Mouse (Mus musculus): ENCODE measurements around the gene Ankrd65. TPM values are rescaled to one million over a fixed set of nuclear protein-coding genes. Genes with fewer than 3 reads are reported as not detected.

Ankrd65 gene
- polyA plus RNA-seq, 1 experiment from 2014 or later = 0.43 TPM

GRCm38 (mm10) chr4:155843231-155843630 lies 53.0 kb downstream of the Ankrd65 start:
- Histone ChIP-seq H3K4me3 (ENCODE audit: low read length) (no peak overlapping the region), H3K4me2 (replicated peaks; ENCODE audit: low read depth, low read length) (no peak overlapping the region), H3K27me3 (ENCODE audit: control insufficient read depth, insufficient read depth, low read length) (no peaks in the 10 kb centered on the region), H3K4me1 (ENCODE audit: control insufficient read depth, insufficient read depth, low read length) (peaks cover 21% of the 10 kb centered on the region), H3K27ac (ENCODE audit: low read depth, low read length) (no peak overlapping the region), H3K36me3 (ENCODE audit: control insufficient read depth, insufficient read depth, low read length) (peaks cover 13% of the 10 kb centered on the region), H3K9ac (ENCODE audit: low read depth, low read length) (no peak overlapping the region), H3K9me3 (ENCODE audit: control insufficient read depth, low read length) (no peaks in the 10 kb centered on the region)
- no peak for ATAC-seq (ENCODE audit: low FRiP score, low TSS enrichment)
- WGBS = 95% methylated on average over 5 of the region's 5 CpGs

- peak; percentile 92 for ATAC-seq (ENCODE audit: low FRiP score, low TSS enrichment)
- H3K27me3 ChIP-seq (ENCODE audit: control insufficient read depth, insufficient read depth, low read length) = no peaks in the 10 kb centered on the region
These were observed 56.8 kb downstream of the Ankrd65 start, which contains the start of gene Dvl1 for GRCm38 (mm10) chr4:155846871-155847578. Dvl1 (plus strand) TSS chr4:155847402.

GRCm38 (mm10) chr4:155847591-155848352 lies 57.5 kb downstream of the Ankrd65 start:
- H3K9ac ChIP-seq (ENCODE audit: low read depth, low read length) = peak overlapping the region; percentile 84
- peak overlapping the region; percentile 85 for H3K4me3 ChIP-seq (ENCODE audit: low read length)
- peaks cover 7% of the 10 kb centered on the region for H3K36me3 ChIP-seq (ENCODE audit: control insufficient read depth, insufficient read depth, low read length)
- H3K4me2 ChIP-seq (replicated peaks; ENCODE audit: low read depth, low read length) = peak overlapping the region; percentile 95
- 1% methylated on average over 45 of the region's 69 CpGs for WGBS
- no peaks in the 10 kb centered on the region for H3K27me3 ChIP-seq (ENCODE audit: control insufficient read depth, insufficient read depth, low read length)
- no peak overlapping the region for H3K27ac ChIP-seq (ENCODE audit: low read depth, low read length)
- no peaks in the 10 kb centered on the region for H3K9me3 ChIP-seq (ENCODE audit: control insufficient read depth, low read length)
- peak; percentile 20 for ATAC-seq (ENCODE audit: low FRiP score, low TSS enrichment)
- H3K4me1 ChIP-seq (ENCODE audit: control insufficient read depth, insufficient read depth, low read length) = peaks cover 13% of the 10 kb centered on the region

More at GRCm38 (mm10) chr4:155846871-155847578, 56.8 kb downstream of the Ankrd65 start, which contains the start of gene Dvl1:
- peaks cover 13% of the 10 kb centered on the region for H3K36me3 ChIP-seq (ENCODE audit: control insufficient read depth, insufficient read depth, low read length)
- H3K9ac ChIP-seq (ENCODE audit: low read depth, low read length) = peak within 1 kb of the TSS; percentile 84
- peak within 1 kb of the TSS; percentile 95 for H3K4me2 ChIP-seq (replicated peaks; ENCODE audit: low read depth, low read length)
- peak within 1 kb of the TSS; percentile 85 for H3K4me3 ChIP-seq (ENCODE audit: low read length)
- WGBS = 3% methylated on average over 45 of the region's 65 CpGs
- H3K4me1 ChIP-seq (ENCODE audit: control insufficient read depth, insufficient read depth, low read length) = peaks cover 13% of the 10 kb centered on the region
- no peaks in the 10 kb centered on the region for H3K9me3 ChIP-seq (ENCODE audit: control insufficient read depth, low read length)
- H3K27ac ChIP-seq (ENCODE audit: low read depth, low read length) = no peak within 1 kb of the TSS

GRCm38 (mm10) chr4:155848434-155849095 lies 58.3 kb downstream of the Ankrd65 start:
- no peak overlapping the region for H3K27ac ChIP-seq (ENCODE audit: low read depth, low read length)
- no peaks in the 10 kb centered on the region for H3K9me3 ChIP-seq (ENCODE audit: control insufficient read depth, low read length)
- H3K4me3 ChIP-seq (ENCODE audit: low read length) = peak overlapping the region; percentile 85
- no peaks in the 10 kb centered on the region; the same call in 1 of the 2 replicates for H3K36me3 ChIP-seq (ENCODE audit: control insufficient read depth, insufficient read depth, low read length)
- peak overlapping the region; percentile 84 for H3K9ac ChIP-seq (ENCODE audit: low read depth, low read length)
- ATAC-seq (ENCODE audit: low FRiP score, low TSS enrichment) = no peak
- H3K4me1 ChIP-seq (ENCODE audit: control insufficient read depth, insufficient read depth, low read length) = peaks cover 13% of the 10 kb centered on the region
- 55% methylated on average over 7 of the region's 7 CpGs for WGBS
- no peaks in the 10 kb centered on the region for H3K27me3 ChIP-seq (ENCODE audit: control insufficient read depth, insufficient read depth, low read length)
- peak overlapping the region; percentile 95 for H3K4me2 ChIP-seq (replicated peaks; ENCODE audit: low read depth, low read length)

Small RNAs within 50 kb of the gene (microRNA-seq; reads per million reads assigned to microRNA genes)
- gene Gm27743 = not detected

Other genes starting within 250 kb of the Ankrd65 start
- gene Nadk, start 228.1 kb upstream of the Ankrd65 start, polyA plus RNA-seq (2014; fragmentation: Nextera tagmentation; extraction: Ambion mirVana) = 58.7 and 99.9 TPM in 2 replicates
- 7.7 and 10.3 TPM in 2 replicates for gene Slc35e2, start 189.0 kb upstream of the Ankrd65 start, polyA plus RNA-seq (2014; fragmentation: Nextera tagmentation; extraction: Ambion mirVana)
- 51.9 and 57.0 TPM in 2 replicates for gene Cdk11b, start 165.6 kb upstream of the Ankrd65 start, polyA plus RNA-seq (2014; fragmentation: Nextera tagmentation; extraction: Ambion mirVana)
- not detected in 2 replicates for gene Gm10563, start 145.0 kb upstream of the Ankrd65 start, polyA plus RNA-seq (2014; fragmentation: Nextera tagmentation; extraction: Ambion mirVana)
- gene Mmp23, start 137.1 kb upstream of the Ankrd65 start, polyA plus RNA-seq (2014; fragmentation: Nextera tagmentation; extraction: Ambion mirVana) = 28.9 and 43.1 TPM in 2 replicates
- gene Mib2, start 121.2 kb upstream of the Ankrd65 start, polyA plus RNA-seq (2014; fragmentation: Nextera tagmentation; extraction: Ambion mirVana) = 14.3 and 18.0 TPM in 2 replicates
- gene Fndc10, start 96.1 kb upstream of the Ankrd65 start, polyA plus RNA-seq (2014; fragmentation: Nextera tagmentation; extraction: Ambion mirVana) = 2.8 and 4.5 TPM in 2 replicates
- 149 and 178 TPM in 2 replicates for gene Ssu72, start 85.6 kb upstream of the Ankrd65 start, polyA plus RNA-seq (2014; fragmentation: Nextera tagmentation; extraction: Ambion mirVana)
- gene Tmem240, start 55.6 kb upstream of the Ankrd65 start, polyA plus RNA-seq (2014; fragmentation: Nextera tagmentation; extraction: Ambion mirVana) = 0.49 and 0.88 TPM in 2 replicates
- 85.8 and 112 TPM in 2 replicates for gene Atad3a, start 29.3 kb upstream of the Ankrd65 start, polyA plus RNA-seq (2014; fragmentation: Nextera tagmentation; extraction: Ambion mirVana)
- 4.1 and 4.9 TPM in 2 replicates for gene Vwa1, start 15.7 kb upstream of the Ankrd65 start, polyA plus RNA-seq (2014; fragmentation: Nextera tagmentation; extraction: Ambion mirVana)
- 0.20 and 0.32 TPM in 2 replicates for gene Tmem88b, start 4.6 kb upstream of the Ankrd65 start, polyA plus RNA-seq (2014; fragmentation: Nextera tagmentation; extraction: Ambion mirVana)
- gene Mrpl20, start 12.4 kb downstream of the Ankrd65 start, polyA plus RNA-seq (2014; fragmentation: Nextera tagmentation; extraction: Ambion mirVana) = 226 and 291 TPM in 2 replicates
- gene Ccnl2, start 22.1 kb downstream of the Ankrd65 start, polyA plus RNA-seq (2014; fragmentation: Nextera tagmentation; extraction: Ambion mirVana) = 115 and 174 TPM in 2 replicates
- 134 and 155 TPM in 2 replicates for gene Aurkaip1, start 40.8 kb downstream of the Ankrd65 start, polyA plus RNA-seq (2014; fragmentation: Nextera tagmentation; extraction: Ambion mirVana)
- 72.1 and 75.1 TPM in 2 replicates for gene Mxra8, start 49.2 kb downstream of the Ankrd65 start, polyA plus RNA-seq (2014; fragmentation: Nextera tagmentation; extraction: Ambion mirVana)
- gene Dvl1, start 57.0 kb downstream of the Ankrd65 start, polyA plus RNA-seq (2014; fragmentation: Nextera tagmentation; extraction: Ambion mirVana) = 6.3 and 7.2 TPM in 2 replicates
- 0.14 and 0.38 TPM in 2 replicates for gene Tas1r3, start 72.9 kb downstream of the Ankrd65 start, polyA plus RNA-seq (2014; fragmentation: Nextera tagmentation; extraction: Ambion mirVana)
- gene Cptp, start 79.0 kb downstream of the Ankrd65 start, polyA plus RNA-seq (2014; fragmentation: Nextera tagmentation; extraction: Ambion mirVana) = 11.1 and 18.8 TPM in 2 replicates
- gene Ints11, start 79.1 kb downstream of the Ankrd65 start, polyA plus RNA-seq (2014; fragmentation: Nextera tagmentation; extraction: Ambion mirVana) = 73.1 and 74.6 TPM in 2 replicates
- gene Pusl1, start 101.3 kb downstream of the Ankrd65 start, polyA plus RNA-seq (2014; fragmentation: Nextera tagmentation; extraction: Ambion mirVana) = 41.4 and 50.5 TPM in 2 replicates
- gene Acap3, start 101.4 kb downstream of the Ankrd65 start, polyA plus RNA-seq (2014; fragmentation: Nextera tagmentation; extraction: Ambion mirVana) = 10.3 and 15.5 TPM in 2 replicates
- gene Ube2j2, start 153.4 kb downstream of the Ankrd65 start, polyA plus RNA-seq (2014; fragmentation: Nextera tagmentation; extraction: Ambion mirVana) = 121 and 127 TPM in 2 replicates
- 129 and 142 TPM in 2 replicates for gene C1qtnf12, start 171.9 kb downstream of the Ankrd65 start, polyA plus RNA-seq (2014; fragmentation: Nextera tagmentation; extraction: Ambion mirVana)
- gene B3galt6, start 202.2 kb downstream of the Ankrd65 start, polyA plus RNA-seq (2014; fragmentation: Nextera tagmentation; extraction: Ambion mirVana) = 20.0 and 20.8 TPM in 2 replicates
- gene Sdf4, start 202.4 kb downstream of the Ankrd65 start, polyA plus RNA-seq (2014; fragmentation: Nextera tagmentation; extraction: Ambion mirVana) = 131 and 165 TPM in 2 replicates
- gene Tnfrsf4, start 223.4 kb downstream of the Ankrd65 start, polyA plus RNA-seq (2014; fragmentation: Nextera tagmentation; extraction: Ambion mirVana) = 0.76 and 0.77 TPM in 2 replicates
- 2.3 and 2.8 TPM in 2 replicates for gene Tnfrsf18, start 235.7 kb downstream of the Ankrd65 start, polyA plus RNA-seq (2014; fragmentation: Nextera tagmentation; extraction: Ambion mirVana)

Measured in kidney, embryonic 14.5 days (tissue).